Mouse (Mus musculus): ENCODE measurements around the gene Hist1h2bh. TPM values are rescaled to one million over a fixed set of nuclear protein-coding genes. Genes with fewer than 3 reads are reported as not detected.
A peak's percentile ranks its signal among the peaks of the same experiment; 100 is the strongest.

Hist1h2bh gene
- polyA plus RNA-seq, 1 experiment = 1.1 TPM

- Histone ChIP-seq H3K4me2 (ENCODE audit: low read depth) (no peak overlapping the region), H3K4me3 (no peak overlapping the region), H3K27me3 (ENCODE audit: control insufficient read depth, insufficient read depth, insufficient read length) (no peaks in the 10 kb centered on the region), H3K79me2 (ENCODE audit: control insufficient read depth, insufficient read depth) (no peaks in the 10 kb centered on the region), H3ac (ENCODE audit: control insufficient read depth, insufficient read length) (no peak overlapping the region), H3K36me3 (ENCODE audit: control insufficient read depth, insufficient read depth) (no peaks in the 10 kb centered on the region)
- TF ChIP-seq POLR2A (IDR thresholded peaks at IDR 0.05; ENCODE audit: insufficient read length, low read depth) = no peak
- TF ChIP-seq POLR2AphosphoS2 (IDR thresholded peaks at IDR 0.05; ENCODE audit: insufficient read length, low read depth) = no peak
- no peak for TF ChIP-seq E2F4 (IDR thresholded peaks at IDR 0.05; ENCODE audit: insufficient read depth)
- TF ChIP-seq MYOG (IDR thresholded peaks at IDR 0.05; ENCODE audit: control insufficient read depth in 1 of 3, insufficient read depth in 1 of 3, insufficient read length in 2 of 3, low read depth in 2 of 3) = no peak
- no peak for TF ChIP-seq USF1 (IDR thresholded peaks at IDR 0.05; ENCODE audit: low read depth)
- TF ChIP-seq TCF12 (IDR thresholded peaks at IDR 0.05; ENCODE audit: insufficient read depth, poor library complexity, severe bottlenecking) = no peak
Measured at GRCm38 (mm10) chr13:23523976-23524375, 19.2 kb downstream of the Hist1h2bh start.

DNA sequence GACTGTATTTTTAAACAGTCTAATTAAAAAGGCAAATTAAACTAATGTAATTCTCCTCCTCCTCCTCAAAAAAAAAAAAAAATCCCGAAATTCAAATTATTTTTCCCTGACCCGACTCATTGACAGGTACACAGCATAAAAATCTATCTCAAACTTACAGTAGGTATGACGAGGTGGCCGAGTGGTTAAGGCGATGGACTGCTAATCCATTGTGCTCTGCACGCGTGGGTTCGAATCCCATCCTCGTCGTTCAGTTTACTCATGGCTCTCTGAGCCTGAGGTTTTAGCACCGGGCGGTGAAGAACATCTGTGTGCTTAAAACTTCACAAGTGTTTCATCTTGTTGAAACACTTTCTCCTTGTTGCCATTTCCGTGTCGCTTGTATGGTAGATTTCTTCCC is 21.5 kb downstream of the Hist1h2bh start:
- H3K27me3 ChIP-seq (ENCODE audit: control insufficient read depth, insufficient read depth, insufficient read length) = no peaks in the 10 kb centered on the region
- H3K79me2 ChIP-seq (ENCODE audit: control insufficient read depth, insufficient read depth) = no peaks in the 10 kb centered on the region
- no peaks in the 10 kb centered on the region for H3K36me3 ChIP-seq (ENCODE audit: control insufficient read depth, insufficient read depth)
- 0 out of 2 replicates have a peak, but pooled peaks have one; percentile 16 for TF ChIP-seq CEBPB (IDR thresholded peaks at IDR 0.05; ENCODE audit: insufficient read depth, poor library complexity, severe bottlenecking)
- TF ChIP-seq MYOG (IDR thresholded peaks at IDR 0.05; ENCODE audit: control insufficient read depth in 1 of 3, insufficient read depth in 1 of 3, insufficient read length in 2 of 3, low read depth in 2 of 3) = no peak
- H3K4me2 ChIP-seq (ENCODE audit: low read depth) = peak overlapping the region; percentile 45
- H3K4me3 ChIP-seq = no peak overlapping the region
- no peak overlapping the region for H3ac ChIP-seq (ENCODE audit: control insufficient read depth, insufficient read length)

DNA sequence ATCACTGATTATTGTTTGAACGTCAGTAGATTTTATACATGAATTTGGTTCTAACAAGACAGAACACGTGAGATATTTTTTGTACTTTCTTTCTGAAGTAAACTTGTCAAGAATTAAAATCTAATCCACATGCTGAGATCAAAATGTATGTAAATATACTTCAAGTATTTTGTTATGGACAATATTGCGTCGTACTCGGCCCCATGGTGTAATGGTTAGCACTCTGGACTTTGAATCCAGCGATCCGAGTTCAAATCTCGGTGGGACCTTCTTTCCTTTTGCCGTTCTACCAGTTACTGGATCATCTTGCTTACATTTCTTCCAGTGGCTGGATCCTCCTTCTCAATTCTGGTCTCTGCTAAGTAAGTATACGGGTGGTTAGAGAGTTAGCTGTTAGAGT is 23.8 kb downstream of the Hist1h2bh start:
- no peaks in the 10 kb centered on the region for H3K79me2 ChIP-seq (ENCODE audit: control insufficient read depth, insufficient read depth)
- H3K4me2 ChIP-seq (ENCODE audit: low read depth) = peak overlapping the region; percentile 88
- TF ChIP-seq POLR2AphosphoS2 (IDR thresholded peaks at IDR 0.05; ENCODE audit: insufficient read length, low read depth) (no peak), TCF3 (IDR thresholded peaks at IDR 0.05; ENCODE audit: insufficient read length, low read depth) (no peak), SRF (IDR thresholded peaks at IDR 0.05; ENCODE audit: control insufficient read depth, insufficient read length, low read depth) (no peak), MYOD1 (IDR thresholded peaks at IDR 0.05; ENCODE audit: control insufficient read depth in 1 of 3, insufficient read length in 2 of 3, low read depth in 2 of 3) (no peak), TCF12 (IDR thresholded peaks at IDR 0.05; ENCODE audit: insufficient read depth, poor library complexity, severe bottlenecking) (no peak), POLR2A (IDR thresholded peaks at IDR 0.05; ENCODE audit: insufficient read length, low read depth) (no peak), REST (IDR thresholded peaks at IDR 0.05; ENCODE audit: insufficient read depth, insufficient read length) (no peak), MYOG (IDR thresholded peaks at IDR 0.05; ENCODE audit: control insufficient read depth in 1 of 3, insufficient read depth in 1 of 3, insufficient read length in 2 of 3, low read depth in 2 of 3) (no peak), USF1 (IDR thresholded peaks at IDR 0.05; ENCODE audit: low read depth) (no peak), MAX (IDR thresholded peaks at IDR 0.05; ENCODE audit: low read depth) (no peak), CEBPB (IDR thresholded peaks at IDR 0.05; ENCODE audit: insufficient read depth, poor library complexity, severe bottlenecking) (no peak), E2F4 (IDR thresholded peaks at IDR 0.05; ENCODE audit: insufficient read depth) (no peak)
- no peak overlapping the region for H3ac ChIP-seq (ENCODE audit: control insufficient read depth, insufficient read length)
- H3K4me3 ChIP-seq = peak overlapping the region; percentile 29
- no peaks in the 10 kb centered on the region for H3K27me3 ChIP-seq (ENCODE audit: control insufficient read depth, insufficient read depth, insufficient read length)
- no peaks in the 10 kb centered on the region for H3K36me3 ChIP-seq (ENCODE audit: control insufficient read depth, insufficient read depth)

GRCm38 (mm10) chr13:23518885-23519284 is 24.3 kb downstream of the Hist1h2bh start:
- H3ac ChIP-seq (ENCODE audit: control insufficient read depth, insufficient read length) = no peak overlapping the region
- H3K27me3 ChIP-seq (ENCODE audit: control insufficient read depth, insufficient read depth, insufficient read length) = no peaks in the 10 kb centered on the region
- peak; percentile 63; the same call in 1 of the 2 replicates for TF ChIP-seq CEBPB (IDR thresholded peaks at IDR 0.05; ENCODE audit: insufficient read depth, poor library complexity, severe bottlenecking)
- TF ChIP-seq POLR2A (IDR thresholded peaks at IDR 0.05; ENCODE audit: insufficient read length, low read depth) = no peak
- TF ChIP-seq MYOD1 (IDR thresholded peaks at IDR 0.05; ENCODE audit: control insufficient read depth in 1 of 3, insufficient read length in 2 of 3, low read depth in 2 of 3) = no peak
- no peaks in the 10 kb centered on the region for H3K36me3 ChIP-seq (ENCODE audit: control insufficient read depth, insufficient read depth)
- H3K4me2 ChIP-seq (ENCODE audit: low read depth) = peak overlapping the region; percentile 88
- peak overlapping the region; percentile 29 for H3K4me3 ChIP-seq
- H3K79me2 ChIP-seq (ENCODE audit: control insufficient read depth, insufficient read depth) = no peaks in the 10 kb centered on the region

DNA sequence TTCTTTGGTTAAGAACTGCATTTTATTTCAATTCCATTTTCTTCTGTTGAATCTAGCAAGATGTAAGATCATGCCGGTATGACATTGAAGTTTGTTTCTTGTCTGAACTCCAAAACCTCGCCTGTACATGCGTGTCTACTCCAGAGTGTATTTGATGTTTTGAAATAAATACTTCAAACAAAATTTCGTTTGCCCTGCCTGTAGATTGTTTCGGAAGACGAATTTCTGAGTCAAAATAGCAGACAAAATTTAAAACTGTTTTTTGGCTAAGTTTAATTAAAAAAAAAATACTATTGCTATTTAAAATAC is 24.9 kb downstream of the Hist1h2bh start:
- TF ChIP-seq POLR2A (IDR thresholded peaks at IDR 0.05; ENCODE audit: insufficient read length, low read depth) (no peak), CEBPB (IDR thresholded peaks at IDR 0.05; ENCODE audit: insufficient read depth, poor library complexity, severe bottlenecking) (no peak), REST (IDR thresholded peaks at IDR 0.05; ENCODE audit: insufficient read depth, insufficient read length) (no peak), SRF (IDR thresholded peaks at IDR 0.05; ENCODE audit: control insufficient read depth, insufficient read length, low read depth) (no peak), E2F4 (IDR thresholded peaks at IDR 0.05; ENCODE audit: insufficient read depth) (no peak), MYOD1 (IDR thresholded peaks at IDR 0.05; ENCODE audit: control insufficient read depth in 1 of 3, insufficient read length in 2 of 3, low read depth in 2 of 3) (no peak), MAX (IDR thresholded peaks at IDR 0.05; ENCODE audit: low read depth) (no peak), TCF3 (IDR thresholded peaks at IDR 0.05; ENCODE audit: insufficient read length, low read depth) (no peak), POLR2AphosphoS2 (IDR thresholded peaks at IDR 0.05; ENCODE audit: insufficient read length, low read depth) (no peak), MYOG (IDR thresholded peaks at IDR 0.05; ENCODE audit: control insufficient read depth in 1 of 3, insufficient read depth in 1 of 3, insufficient read length in 2 of 3, low read depth in 2 of 3) (no peak)

More for the DNA sequence above, 24.9 kb downstream of the Hist1h2bh start:
- Histone ChIP-seq H3K4me3 (peak overlapping the region; percentile 29), H3ac (ENCODE audit: control insufficient read depth, insufficient read length) (no peak overlapping the region), H3K27me3 (ENCODE audit: control insufficient read depth, insufficient read depth, insufficient read length) (no peaks in the 10 kb centered on the region), H3K4me2 (ENCODE audit: low read depth) (peak overlapping the region; percentile 88), H3K36me3 (ENCODE audit: control insufficient read depth, insufficient read depth) (no peaks in the 10 kb centered on the region), H3K79me2 (ENCODE audit: control insufficient read depth, insufficient read depth) (no peaks in the 10 kb centered on the region)

Data from myocyte (in vitro differentiated cells).